Mouse (Mus musculus) megakaryocyte, embryonic 14.5 days (primary cell): ENCODE results near the gene Ncaph2.

Experiments
- FLI1 ChIP-seq: IDR thresholded peaks from 2 replicates; pipeline ENCODE4 v1.6.1; 2012; ENCODE audit warnings: low read length, inconsistent platforms, mixed read lengths
- GATA1 ChIP-seq: IDR thresholded peaks from 3 replicates; pipeline ENCODE4 v1.6.1; 2012; ENCODE audit warnings: mixed read lengths, low read length, inconsistent platforms, borderline replicate concordance

- no peak for TF ChIP-seq GATA1
- TF ChIP-seq FLI1: no peak
Observed at GRCm38 (mm10) chr15:89358784-89359183, 3.3 kb downstream of the Ncaph2 start.
